Mouse (Mus musculus) MEL-GATA-1-ER (cell line): ENCODE data around the gene Gper1.
A peak's percentile ranks its signal among the peaks of the same experiment; 100 is the strongest.
"Not testable (repeated sequence)": the region's sequence is repeated elsewhere in the genome, so short reads cannot be mapped to it uniquely, and the experiment has no call there.

Source experiments
- DNase-seq: peaks from one replicate; pipeline ENCODE4 v3.0.0-alpha.2; 2012; ENCODE audit warnings: low read depth; ENCODE audit errors: extremely low read depth

The Gper1 gene

GRCm38 (mm10) chr5:139390324-139391119, 32.4 kb upstream of the Gper1 start:
- DNase-seq: not testable (repeated sequence)

- DNase-seq: no peak
Measured at GRCm38 (mm10) chr5:139391309-139391990, 31.5 kb upstream of the Gper1 start.

DNA sequence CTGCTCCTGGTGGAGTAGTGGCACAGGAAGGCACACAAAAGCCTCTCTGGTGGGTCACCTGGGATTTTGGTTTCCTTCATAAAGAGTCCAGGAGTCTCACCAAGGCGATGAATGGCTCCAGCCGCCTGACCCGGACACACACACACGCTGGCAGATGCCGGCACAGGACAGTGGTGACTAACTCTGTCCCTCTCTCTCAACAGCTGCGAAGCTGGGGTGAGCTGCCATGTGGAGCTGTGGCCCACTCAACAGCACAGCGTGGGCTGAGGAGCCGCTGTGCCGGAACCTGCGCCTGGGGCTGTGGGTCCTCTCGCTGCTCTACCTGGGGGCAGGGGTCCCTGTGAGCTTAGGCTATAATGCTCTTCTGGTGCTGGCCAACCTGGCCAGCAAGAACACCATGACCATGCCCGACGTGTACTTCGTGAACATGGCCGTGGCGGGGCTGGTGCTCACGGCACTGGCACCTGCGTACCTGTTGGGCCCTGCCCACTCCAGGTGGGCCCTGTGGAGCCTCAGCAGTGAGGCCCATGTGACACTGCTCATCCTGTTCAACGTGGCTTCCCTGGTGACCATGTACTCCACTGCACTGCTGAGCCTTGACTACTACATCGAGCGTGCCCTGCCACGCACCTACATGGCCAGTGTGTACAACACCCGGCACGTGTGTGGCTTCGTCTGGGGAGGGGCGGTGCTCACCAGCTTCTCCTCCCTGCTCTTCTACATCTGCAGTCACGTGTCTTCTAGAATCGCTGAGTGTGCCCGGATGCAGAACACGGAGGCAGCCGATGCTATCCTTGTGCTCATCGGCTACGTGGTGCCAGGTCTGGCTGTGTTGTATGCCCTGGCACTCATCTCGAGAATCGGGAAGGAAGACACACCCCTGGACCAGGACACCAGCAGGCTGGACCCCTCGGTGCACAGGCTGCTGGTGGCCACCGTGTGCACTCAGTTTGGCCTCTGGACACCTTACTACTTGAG, 30.4 kb upstream of the Gper1 start:
- no peak for DNase-seq

DNA sequence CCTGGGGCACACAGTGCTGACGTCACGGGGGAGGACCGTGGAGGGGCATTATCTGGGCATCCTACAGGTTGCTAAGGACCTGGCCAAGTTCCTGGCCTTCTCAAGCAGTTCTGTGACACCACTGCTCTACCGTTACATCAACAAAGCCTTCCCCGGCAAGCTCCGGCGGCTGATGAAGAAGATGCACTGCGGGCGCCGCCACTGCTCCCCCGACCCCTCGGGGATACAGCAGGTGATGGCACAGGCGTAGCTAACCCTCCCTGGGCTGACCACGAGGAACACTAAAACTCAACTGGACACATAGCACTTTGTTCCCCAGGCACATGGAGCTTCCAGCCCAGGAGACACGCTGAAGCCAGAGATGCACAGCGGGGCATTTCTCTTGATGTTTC, 29.8 kb upstream of the Gper1 start:
- no peak for DNase-seq

DNA sequence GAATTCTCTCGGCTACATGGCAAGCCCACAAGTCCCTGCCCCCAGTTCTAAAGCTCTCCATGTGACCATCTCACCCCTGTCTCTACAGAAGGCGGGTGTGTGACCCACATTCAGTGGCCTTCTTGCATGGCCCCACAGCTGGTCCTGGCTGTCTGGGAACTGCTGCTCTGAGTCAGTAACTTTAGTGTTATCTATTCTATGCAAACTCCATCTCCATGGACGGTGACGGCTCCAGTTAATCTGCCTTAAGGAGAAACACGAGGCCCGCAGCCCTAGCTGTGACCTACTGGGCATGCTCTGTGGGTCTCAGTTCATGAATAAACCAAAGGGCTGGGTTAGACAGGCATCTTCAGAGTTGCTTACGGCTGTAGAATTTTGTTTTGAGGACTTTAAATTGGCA, 28.6 kb upstream of the Gper1 start:
- no peak for DNase-seq

GRCm38 (mm10) chr5:139395528-139395927, 27.4 kb upstream of the Gper1 start:
- DNase-seq: no peak

DNA sequence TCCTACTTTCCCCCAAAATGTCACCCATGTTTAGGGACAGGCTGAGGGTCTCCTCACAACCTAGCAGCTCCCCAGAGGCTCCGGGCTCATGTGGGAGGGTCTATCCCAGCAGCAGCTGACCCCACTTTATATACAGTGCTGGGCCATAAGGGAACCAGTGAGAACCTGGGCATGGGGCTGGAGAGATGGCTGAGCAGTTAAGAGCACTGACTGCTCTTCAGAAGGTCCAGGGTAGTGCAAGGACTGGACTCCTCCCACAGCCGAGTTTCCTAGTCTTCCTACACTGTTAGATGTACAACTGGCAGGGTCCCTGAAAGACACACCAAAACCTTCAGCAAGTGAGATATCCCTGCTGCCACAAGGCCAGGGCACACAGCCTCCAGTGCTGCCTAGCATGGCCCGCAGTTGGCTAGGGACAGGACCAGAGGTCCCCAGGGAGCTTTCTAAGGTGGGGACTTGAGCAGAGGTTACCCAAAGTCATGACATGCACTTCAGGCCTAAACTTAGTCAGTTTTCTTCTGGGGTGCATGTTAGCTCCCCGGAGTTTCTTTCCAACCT, 25.5 kb upstream of the Gper1 start:
- no peak for DNase-seq

DNA sequence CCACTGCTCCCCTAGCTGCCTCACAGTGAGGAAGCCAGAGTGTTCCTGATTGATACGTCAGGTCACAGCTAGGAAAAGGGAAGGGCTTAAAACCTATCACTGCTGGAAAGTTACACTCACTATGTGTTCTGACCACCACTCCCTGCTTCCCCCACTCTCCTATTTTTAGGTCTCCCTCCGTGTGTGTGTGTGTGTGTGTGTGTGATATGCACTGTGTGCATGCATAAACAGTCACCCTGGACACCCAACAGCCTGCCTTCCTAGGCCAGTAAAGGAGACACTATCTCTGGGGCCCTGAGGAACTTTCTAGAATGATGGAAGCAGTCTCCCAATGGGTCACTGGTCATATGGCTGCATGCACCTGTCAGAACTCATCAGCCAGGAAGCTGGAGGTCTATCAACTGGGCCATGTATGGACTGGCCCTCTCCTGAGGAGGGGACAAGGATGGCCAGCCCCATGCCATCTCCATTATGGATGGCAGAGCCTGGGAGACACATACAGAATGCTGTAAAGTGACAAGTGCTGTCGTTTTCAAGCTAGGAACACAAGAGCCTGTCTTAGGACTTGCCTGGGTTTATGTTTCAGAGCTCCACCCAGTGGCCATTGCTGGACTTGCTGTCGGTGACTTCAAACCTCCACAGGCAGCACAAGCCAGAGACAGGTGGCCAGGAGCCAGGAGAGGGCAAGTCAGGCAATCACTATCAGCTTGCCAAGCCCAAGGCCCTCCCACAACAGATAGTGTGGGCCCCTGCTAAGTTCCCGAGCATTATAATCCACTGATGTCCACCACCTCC, 24.8 kb upstream of the Gper1 start:
- peak; percentile 87 for DNase-seq

DNA sequence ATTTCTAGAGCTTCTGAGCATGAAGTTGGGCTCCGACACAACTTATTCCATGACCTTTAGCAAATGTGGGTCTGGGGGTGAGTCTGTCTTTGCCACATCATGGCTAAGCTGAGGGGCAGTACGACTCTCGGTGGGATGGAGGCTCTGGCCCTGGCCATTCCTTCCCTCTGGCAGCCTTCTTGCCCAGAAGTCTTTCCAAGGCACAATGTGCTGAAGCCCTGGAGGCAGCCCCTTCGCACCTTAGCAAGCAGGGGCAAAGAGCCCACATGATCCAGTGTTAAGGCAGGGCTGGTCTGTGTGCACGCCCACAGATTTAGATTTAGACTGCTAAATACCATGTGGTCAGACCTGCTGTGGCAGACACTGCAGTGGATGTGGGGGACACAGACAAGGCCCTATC, 24.2 kb upstream of the Gper1 start:
- DNase-seq: no peak

- no peak for DNase-seq
Measured at GRCm38 (mm10) chr5:139399991-139400390, 23.0 kb upstream of the Gper1 start.

DNA sequence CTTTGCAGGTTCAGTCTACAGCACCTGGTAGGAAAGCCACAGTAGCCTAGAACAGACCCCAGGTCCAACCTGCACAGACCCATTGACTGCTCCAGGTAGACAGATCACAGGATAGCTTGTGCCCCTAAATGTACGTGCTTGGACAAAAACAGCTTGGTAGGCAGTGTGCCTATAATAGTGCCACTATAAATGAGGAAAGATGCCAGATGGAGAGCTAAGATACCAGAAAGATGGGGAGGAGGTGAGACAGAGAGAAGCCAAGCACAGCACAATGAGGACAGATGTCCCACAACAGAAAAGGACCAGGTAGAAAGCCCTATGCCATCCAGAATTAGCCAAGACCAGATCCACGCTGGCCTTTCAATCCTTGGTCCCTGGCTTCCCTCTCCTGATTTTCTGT, 20.8 kb upstream of the Gper1 start:
- no peak for DNase-seq

GRCm38 (mm10) chr5:139403692-139404260, 19.2 kb upstream of the Gper1 start:
- DNase-seq: no peak

DNA sequence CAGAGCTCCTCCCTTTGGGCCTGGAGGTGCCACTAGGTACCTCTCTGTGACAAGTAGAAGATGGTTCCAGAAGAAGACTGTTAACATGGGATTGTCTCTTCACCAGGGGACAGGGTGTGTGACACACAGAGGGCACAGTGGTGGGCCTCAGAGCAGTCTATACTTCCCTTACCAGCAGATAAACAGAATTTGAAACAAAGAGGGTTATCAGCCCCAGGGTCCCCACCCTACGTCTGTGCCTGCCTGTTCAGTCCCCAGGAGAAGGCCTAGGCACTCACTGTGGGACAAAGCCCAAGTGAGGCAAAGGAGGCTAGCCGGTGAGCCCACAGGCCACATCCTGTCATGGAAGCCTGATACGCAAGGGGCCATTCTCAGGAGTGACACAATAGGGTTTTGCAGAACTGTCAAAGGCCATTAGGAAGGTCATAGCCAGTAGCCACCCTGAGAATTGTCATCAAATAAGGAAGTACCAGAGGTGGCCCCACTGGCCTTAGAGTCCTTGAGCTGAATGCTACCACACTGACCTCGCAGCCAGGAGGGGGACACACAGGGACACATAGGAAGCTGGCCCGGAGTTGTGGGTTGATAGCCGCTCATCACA, 18.1 kb upstream of the Gper1 start, which contains the start of gene C130050O18Rik:
TSS of gene C130050O18Rik (plus strand) at position 480 of the 601 bp plus-strand sequence.
- DNase-seq: no peak

DNA sequence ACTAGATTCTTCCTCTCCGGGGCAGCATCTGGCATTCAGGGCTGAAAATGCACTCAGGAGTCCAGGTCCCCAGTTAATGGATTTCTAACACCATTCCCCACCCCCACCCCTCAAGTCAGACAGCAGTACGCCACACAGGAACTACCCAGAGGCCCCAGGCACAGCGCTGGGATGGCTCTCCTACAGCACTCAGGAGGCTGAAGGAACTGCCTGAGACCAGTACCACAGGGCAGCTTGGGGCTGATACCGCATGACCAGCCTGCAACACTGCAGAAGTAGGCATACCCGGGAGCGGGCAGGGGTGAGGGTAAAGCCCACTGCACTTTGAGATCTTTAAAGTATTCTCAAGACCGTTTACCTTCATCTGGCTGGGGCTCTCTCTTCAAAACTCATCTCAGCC, 17.5 kb upstream of the Gper1 start:
- DNase-seq: no peak

DNA sequence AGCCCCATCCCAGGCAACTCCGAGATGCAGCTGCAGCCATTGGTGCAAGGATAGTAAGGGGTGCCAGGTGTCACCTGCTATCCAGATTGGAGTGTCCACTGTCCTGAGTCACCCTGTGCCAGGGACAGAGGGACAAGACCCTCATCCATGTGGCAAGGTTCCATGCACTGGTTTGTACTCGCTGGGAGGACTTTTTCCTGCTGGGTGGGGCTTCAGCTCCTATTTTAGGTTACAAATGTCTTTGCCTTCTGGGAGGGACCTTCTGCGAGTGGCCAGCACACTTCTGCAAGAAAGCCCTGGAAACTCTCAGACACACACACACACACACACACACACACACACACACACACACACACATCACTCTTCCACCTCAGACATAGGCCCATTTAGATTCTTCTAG, 17.0 kb upstream of the Gper1 start:
- no peak for DNase-seq

DNA sequence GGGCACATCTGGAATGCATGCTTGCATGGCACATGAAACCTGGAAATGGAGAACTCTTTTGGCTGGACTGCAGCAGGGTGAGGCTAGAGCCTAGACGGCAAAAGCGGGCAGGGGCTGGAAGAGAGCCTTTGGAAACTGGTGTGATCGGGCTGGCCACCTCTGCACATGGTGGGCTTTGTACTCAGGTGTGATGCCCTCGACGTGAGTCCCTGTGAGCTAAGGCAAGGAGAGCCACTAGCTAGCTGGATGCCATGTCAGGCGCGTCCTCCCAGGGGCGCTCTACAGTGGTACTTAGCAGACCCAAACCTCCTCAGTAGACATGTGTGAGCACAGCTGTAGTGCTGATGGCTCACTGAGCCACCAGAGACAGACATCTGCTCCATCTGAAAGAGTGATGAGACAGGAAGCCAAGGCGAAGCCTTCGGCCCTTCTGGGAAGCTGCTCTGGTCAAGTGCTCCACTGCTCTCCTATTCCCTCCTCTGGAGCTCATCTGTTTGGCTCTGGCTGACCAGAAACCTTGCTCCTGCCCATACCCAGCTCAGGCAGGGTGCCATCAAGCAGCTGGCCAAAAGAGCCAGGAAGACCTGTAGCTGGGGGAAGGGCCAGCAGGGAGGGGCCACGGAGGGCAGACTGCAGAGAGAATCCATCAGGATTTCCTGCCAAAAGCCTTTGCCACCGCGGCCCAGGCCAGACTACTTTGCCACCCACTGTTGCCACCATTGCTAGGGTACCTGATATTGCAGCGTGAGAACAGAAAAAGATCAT, 15.6 kb upstream of the Gper1 start:
- no peak for DNase-seq

DNA sequence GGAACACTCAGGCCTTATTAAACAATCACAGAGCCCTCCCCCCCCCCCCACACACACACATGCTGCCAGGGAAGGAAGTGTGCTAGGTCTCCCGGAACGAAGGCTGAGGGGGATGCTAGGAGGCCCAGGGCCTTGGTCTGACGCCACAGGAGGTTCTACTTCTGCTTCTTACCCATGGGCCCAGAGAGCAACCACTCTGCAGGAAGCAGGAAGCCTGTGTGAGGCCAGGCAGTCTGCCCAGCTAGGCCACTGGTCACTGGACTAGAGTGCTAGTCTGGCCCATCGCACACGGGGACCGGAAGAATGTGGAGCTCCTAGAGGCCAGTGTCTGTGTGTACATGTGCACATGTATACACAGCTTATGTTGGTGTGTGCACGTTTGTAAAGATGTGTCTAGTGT, 14.4 kb upstream of the Gper1 start:
- no peak for DNase-seq

- DNase-seq: no peak
Measured at GRCm38 (mm10) chr5:139409412-139409811, 13.5 kb upstream of the Gper1 start.

- DNase-seq: no peak
Measured at GRCm38 (mm10) chr5:139410056-139410455, 12.9 kb upstream of the Gper1 start.
